ENCODE assay signal across 8 mouse cellular contexts in the genomic region with DNA sequence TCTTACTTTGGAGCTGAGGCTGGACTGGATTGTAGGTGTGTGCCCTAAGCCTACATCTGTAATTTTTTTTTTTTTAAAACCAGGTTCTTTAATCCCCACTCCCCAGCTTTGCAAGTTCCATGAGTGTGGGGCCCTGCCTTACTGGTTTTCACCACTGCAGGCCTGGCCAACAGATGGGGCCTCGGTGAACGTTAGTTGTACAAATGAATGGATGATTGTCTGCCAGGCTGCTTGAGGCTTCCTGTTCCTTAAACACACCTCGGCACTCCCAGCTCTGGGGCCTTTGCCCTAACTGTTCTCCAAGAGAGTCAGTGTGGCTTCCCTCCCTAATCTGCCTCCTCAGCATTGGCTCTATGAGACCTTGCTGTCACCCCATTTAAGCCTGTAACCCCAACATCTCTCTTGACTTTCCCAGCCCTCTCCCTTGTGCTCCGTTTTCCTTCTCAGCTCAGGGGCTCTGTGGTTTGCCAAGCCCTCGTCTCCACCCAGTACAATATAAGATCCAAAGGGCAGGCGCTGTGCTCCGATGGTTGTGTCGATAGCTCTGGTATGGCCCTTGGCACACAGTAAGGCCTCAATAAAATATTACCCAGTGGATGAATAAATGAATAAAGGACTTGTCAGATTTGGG. TPM values are rescaled to one million over a fixed set of nuclear protein-coding genes. Genes with fewer than 3 reads are reported as not detected.
DNase-seq lines count a peak whose midpoint lies in the region; ATAC-seq and TF ChIP-seq lines count a peak whose summit lies in the region.

No protein-coding gene starts in this region.

- H3K4me3 ChIP-seq in lung, embryonic 14.5 days (ENCODE audit: low read depth, low read length) = 0 out of 2 replicates have a peak overlapping the region, but pooled peaks have one; percentile 3
- H3K4me3 ChIP-seq in limb, embryonic 14.5 days (replicated peaks; ENCODE audit: low read length) = peak overlapping the region; percentile 69
- H3K4me3 ChIP-seq in stomach, embryonic 14.5 days (ENCODE audit: low read depth, low read length) = no peak overlapping the region

- H3K9me3 ChIP-seq in lung, embryonic 14.5 days (ENCODE audit: low read depth, low read length) = no peaks in the 10 kb centered on the region
- no peaks in the 10 kb centered on the region for H3K9me3 ChIP-seq in limb, embryonic 14.5 days (ENCODE audit: control insufficient read depth, low read length)
- H3K9me3 ChIP-seq in stomach, embryonic 14.5 days (ENCODE audit: control insufficient read depth, low read depth, low read length) = no peaks in the 10 kb centered on the region

- peak overlapping the region; percentile 89 for H3K4me2 ChIP-seq in lung, embryonic 14.5 days
- H3K4me2 ChIP-seq in limb, embryonic 14.5 days (replicated peaks; ENCODE audit: low read depth, low read length, severe bottlenecking) = peak overlapping the region; percentile 79
- peak overlapping the region; percentile 80 for H3K4me2 ChIP-seq in stomach, embryonic 14.5 days (replicated peaks; ENCODE audit: low read depth, low read length)

- no peak for TF ChIP-seq CTCF in lung, embryonic 14.5 days (IDR thresholded peaks at IDR 0.05; ENCODE audit: low read depth)

- peak; percentile 34 for DNase-seq in lung, embryonic 14.5 days
- no peak for DNase-seq in lung, postnatal 14 days
- peak; percentile 16 for DNase-seq in forelimb bud, embryonic 11.5 days (ENCODE audit: low read depth, low spot score)
- peak; percentile 43 for DNase-seq in limb, embryonic 14.5 days (ENCODE audit: low spot score)
- no peak for DNase-seq in urinary bladder, postnatal 10 days (ENCODE audit: low spot score)
- DNase-seq in testis, postnatal 14 days (ENCODE audit: low spot score) = no peak
- no peak for DNase-seq in left cerebral cortex, postnatal 4 days

- peak overlapping the region; percentile 20; the same call in 1 of the 2 replicates for H3K9ac ChIP-seq in lung, embryonic 14.5 days
- H3K9ac ChIP-seq in limb, embryonic 14.5 days (ENCODE audit: low read depth, low read length, severe bottlenecking) = peak overlapping the region; percentile 40
- H3K9ac ChIP-seq in stomach, embryonic 14.5 days (replicated peaks; ENCODE audit: low read depth, low read length) = no peak overlapping the region

- 49% methylated on average over 8 of the region's 8 CpGs for WGBS in lung, embryonic 14.5 days
- WGBS in limb, embryonic 14.5 days = 29% methylated on average over 8 of the region's 8 CpGs
- WGBS in stomach, embryonic 14.5 days = 45% methylated on average over 8 of the region's 8 CpGs

- H3K27me3 ChIP-seq in lung, embryonic 14.5 days (ENCODE audit: insufficient read depth, low read length) = no peaks in the 10 kb centered on the region
- H3K27me3 ChIP-seq in limb, embryonic 14.5 days (ENCODE audit: control insufficient read depth, insufficient read depth, low read length) = no peaks in the 10 kb centered on the region
- no peaks in the 10 kb centered on the region for H3K27me3 ChIP-seq in stomach, embryonic 14.5 days (ENCODE audit: control insufficient read depth, insufficient read depth, low read length)

- intact Hi-C loops in left cerebral cortex, postnatal 4 days (cut with DNase I) = no loop called here

- no peaks in the 10 kb centered on the region for H3K36me3 ChIP-seq in lung, embryonic 14.5 days (ENCODE audit: insufficient read depth)
- no peaks in the 10 kb centered on the region for H3K36me3 ChIP-seq in limb, embryonic 14.5 days (ENCODE audit: control insufficient read depth, insufficient read depth, low read length)
- no peaks in the 10 kb centered on the region for H3K36me3 ChIP-seq in stomach, embryonic 14.5 days (ENCODE audit: control insufficient read depth, insufficient read depth, low read length)

- no peak for ATAC-seq in lung, embryonic 14.5 days (ENCODE audit: insufficient read depth)
- no peak for ATAC-seq in limb, embryonic 14.5 days (ENCODE audit: low FRiP score, low read depth)
- ATAC-seq in stomach, embryonic 14.5 days (ENCODE audit: insufficient number of reproducible peaks, insufficient read depth, low FRiP score, low read depth) = no peak

- peaks cover 36% of the 10 kb centered on the region for H3K4me1 ChIP-seq in lung, embryonic 14.5 days (ENCODE audit: insufficient read depth)
- peaks cover 62% of the 10 kb centered on the region for H3K4me1 ChIP-seq in limb, embryonic 14.5 days (ENCODE audit: control insufficient read depth, insufficient read depth, low read length)
- peaks cover 46% of the 10 kb centered on the region for H3K4me1 ChIP-seq in stomach, embryonic 14.5 days (ENCODE audit: control insufficient read depth, insufficient read depth, low read length)

- peak overlapping the region; percentile 42; the same call in 1 of the 2 replicates for H3K27ac ChIP-seq in lung, embryonic 14.5 days (ENCODE audit: low read depth)
- H3K27ac ChIP-seq in limb, embryonic 14.5 days (replicated peaks; ENCODE audit: low read depth, low read length) = peak overlapping the region; percentile 79
- no peak overlapping the region; the same call in 1 of the 2 replicates for H3K27ac ChIP-seq in stomach, embryonic 14.5 days (ENCODE audit: low read length)

- TF ChIP-seq POLR2A in limb, embryonic 14.5 days (IDR thresholded peaks at IDR 0.05; ENCODE audit: borderline replicate concordance, extremely low read depth, insufficient read depth, insufficient read length) = no peak

RNA-seq across cellular contexts. Expression of gene Cnnm4, which starts 4.2 kb away (rescaled TPM):
- polyA plus RNA-seq in lung, embryonic 14.5 days (2014; fragmentation: Nextera tagmentation; extraction: Ambion mirVana) = 10.9 and 11.0 TPM in 2 replicates
- 7.3 and 9.4 TPM in 2 replicates for polyA plus RNA-seq in limb, embryonic 14.5 days (2012; rRNA removed)
- polyA plus RNA-seq in limb, embryonic 14.5 days (2014; fragmentation: Nextera tagmentation; extraction: Ambion mirVana) = 13.1 and 15.1 TPM in 2 replicates
- polyA plus RNA-seq in stomach, embryonic 14.5 days (2014; fragmentation: Nextera tagmentation; extraction: Ambion mirVana) = 14.1 and 14.4 TPM in 2 replicates
- 10 to 100 TPM; 13.6 to 14.3 TPM for total RNA-seq in left cerebral cortex, postnatal 4 days (2021)

RNA-seq across cellular contexts. Expression of gene Lman2l, which starts 30.5 kb away (rescaled TPM):
- 27.4 and 29.7 TPM in 2 replicates for polyA plus RNA-seq in lung, embryonic 14.5 days (2014; fragmentation: Nextera tagmentation; extraction: Ambion mirVana)
- 32.2 and 40.7 TPM in 2 replicates for polyA plus RNA-seq in limb, embryonic 14.5 days (2012; rRNA removed)
- 26.7 and 30.7 TPM in 2 replicates for polyA plus RNA-seq in limb, embryonic 14.5 days (2014; fragmentation: Nextera tagmentation; extraction: Ambion mirVana)
- polyA plus RNA-seq in stomach, embryonic 14.5 days (2014; fragmentation: Nextera tagmentation; extraction: Ambion mirVana) = 31.9 and 35.0 TPM in 2 replicates
- 10 to 100 TPM; 40.7 to 45.7 TPM for total RNA-seq in left cerebral cortex, postnatal 4 days (2021)

RNA-seq across cellular contexts. Expression of gene Cnnm3, which starts 36.1 kb away (rescaled TPM):
- 5.4 and 5.9 TPM in 2 replicates for polyA plus RNA-seq in lung, embryonic 14.5 days (2014; fragmentation: Nextera tagmentation; extraction: Ambion mirVana)
- polyA plus RNA-seq in limb, embryonic 14.5 days (2012; rRNA removed) = 22.5 and 25.9 TPM in 2 replicates
- 6.4 and 6.8 TPM in 2 replicates for polyA plus RNA-seq in limb, embryonic 14.5 days (2014; fragmentation: Nextera tagmentation; extraction: Ambion mirVana)
- 6.2 and 8.4 TPM in 2 replicates for polyA plus RNA-seq in stomach, embryonic 14.5 days (2014; fragmentation: Nextera tagmentation; extraction: Ambion mirVana)
- total RNA-seq in left cerebral cortex, postnatal 4 days (2021) = 10 to 100 TPM; 39.3 to 40.0 TPM

Comparison
In these comparisons a context has a peak if more than half of its experiments do, and no peak if none do; other contexts are left out.
1. DNase-seq: peak in lung, embryonic 14.5 days (single experiment), forelimb bud, embryonic 11.5 days (single experiment) and limb, embryonic 14.5 days (single experiment); none in lung, postnatal 14 days (single experiment), urinary bladder, postnatal 10 days (single experiment), testis, postnatal 14 days (single experiment) and left cerebral cortex, postnatal 4 days (single experiment).
2. Peak in every context shown above with its lines, with median percentiles within 50 percentile points of each other: H3K4me2 ChIP-seq.